In the genomic region with DNA sequence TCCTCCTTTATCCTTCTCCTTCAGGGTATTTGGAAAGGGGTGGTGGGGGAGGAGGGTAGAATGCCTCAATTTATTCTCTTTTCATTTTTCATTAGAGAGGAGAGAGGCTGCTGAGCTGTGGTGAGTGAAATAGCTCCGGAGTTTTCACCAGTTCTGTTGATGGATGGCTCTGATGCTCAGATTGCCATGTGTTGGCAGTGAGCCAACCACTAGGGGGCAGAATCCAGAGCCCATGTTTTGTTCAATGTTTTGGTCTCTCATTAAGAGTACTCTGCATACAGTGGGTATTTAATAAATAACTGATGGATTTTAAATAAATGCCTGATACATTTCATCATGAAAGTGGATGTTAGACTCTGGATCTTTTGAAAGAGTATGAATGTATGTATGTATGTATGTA, we compare ENCODE assay signal across 10 mouse cellular contexts.
DNase-seq lines count a peak whose midpoint lies in the region; ATAC-seq and TF ChIP-seq lines count a peak whose summit lies in the region.
"Had no signal": no experiment of that assay in that cellular context is flagged by ENCODE, and none has a peak within 500 bp of the region (broad histone marks: within the 10 kb centered on the region; RNA-seq: fewer than 3 reads in every experiment).

No protein-coding gene starts in this region.

- H3K4me2 ChIP-seq in hindbrain, embryonic 11.5 days (replicated peaks; ENCODE audit: low read depth, low read length): no peak overlapping the region
- no peak overlapping the region for H3K4me2 ChIP-seq in hindbrain, embryonic 13.5 days
- no peak overlapping the region for H3K4me2 ChIP-seq in liver, embryonic 14.5 days (ENCODE audit: low read depth)
- no peak overlapping the region for H3K4me2 ChIP-seq in liver, postnatal 0 days (ENCODE audit: low read depth, low read length)
- H3K4me2 ChIP-seq: limb, embryonic 13.5 days had no signal

- WGBS in hindbrain, embryonic 11.5 days: 60% methylated on average over 1 of the region's 1 CpGs
- 55% methylated on average over 1 of the region's 1 CpGs for WGBS in hindbrain, embryonic 13.5 days
- WGBS in liver, embryonic 14.5 days (ENCODE audit: insufficient replicate concordance): 45% methylated on average over 1 of the region's 1 CpGs
- 71% methylated on average over 1 of the region's 1 CpGs for WGBS in liver, postnatal 0 days (ENCODE audit: insufficient replicate concordance)
- 82% methylated on average over 1 of the region's 1 CpGs for WGBS in embryonic facial prominence, embryonic 10.5 days

- TF ChIP-seq EP300 in liver, embryonic 14.5 days (IDR thresholded peaks at IDR 0.05; ENCODE audit: low read depth): no peak
- TF ChIP-seq EP300 in liver, postnatal 0 days (IDR thresholded peaks at IDR 0.05; ENCODE audit: low read depth): no peak

- no peak overlapping the region for H3K4me3 ChIP-seq in hindbrain, embryonic 11.5 days (ENCODE audit: low read depth, low read length)
- H3K4me3 ChIP-seq in hindbrain, embryonic 13.5 days: no peak overlapping the region
- no peak overlapping the region for H3K4me3 ChIP-seq in liver, embryonic 14.5 days (ENCODE audit: insufficient read depth in 1 of 2, low read depth in 2 of 2, low read length in 2 of 2)
- no peak overlapping the region for H3K4me3 ChIP-seq in liver, postnatal 0 days (ENCODE audit: low read depth, low read length)
- no peak overlapping the region for H3K4me3 ChIP-seq in E14TG2a.4 (replicated peaks; ENCODE audit: low read length)
- no peak overlapping the region for H3K4me3 ChIP-seq in embryonic facial prominence, embryonic 10.5 days
- H3K4me3 ChIP-seq: limb, embryonic 13.5 days had no signal

- no peaks in the 10 kb centered on the region for H3K9me3 ChIP-seq in hindbrain, embryonic 11.5 days (ENCODE audit: control insufficient read depth, low read length)
- H3K9me3 ChIP-seq in hindbrain, embryonic 13.5 days: no peaks in the 10 kb centered on the region; the same call in 1 of the 2 replicates
- H3K9me3 ChIP-seq in liver, embryonic 14.5 days (ENCODE audit: control insufficient read depth, low read length): no peaks in the 10 kb centered on the region
- H3K9me3 ChIP-seq in liver, postnatal 0 days (ENCODE audit: low read length): no peaks in the 10 kb centered on the region; the same call in 1 of the 2 replicates
- peaks cover 7% of the 10 kb centered on the region for H3K9me3 ChIP-seq in E14TG2a.4 (ENCODE audit: low read length)
- peaks cover 10% of the 10 kb centered on the region for H3K9me3 ChIP-seq in embryonic facial prominence, embryonic 10.5 days

- H3K27me3 ChIP-seq in hindbrain, embryonic 11.5 days (ENCODE audit: control insufficient read depth, insufficient read depth, low read length): no peaks in the 10 kb centered on the region
- no peaks in the 10 kb centered on the region for H3K27me3 ChIP-seq in hindbrain, embryonic 13.5 days
- H3K27me3 ChIP-seq in liver, embryonic 14.5 days (ENCODE audit: control insufficient read depth, insufficient read depth, low read length): no peaks in the 10 kb centered on the region
- no peaks in the 10 kb centered on the region for H3K27me3 ChIP-seq in liver, postnatal 0 days (ENCODE audit: insufficient read depth, low read length)
- H3K27me3 ChIP-seq in E14TG2a.4 (ENCODE audit: insufficient read depth, low read length): no peaks in the 10 kb centered on the region
- no peaks in the 10 kb centered on the region for H3K27me3 ChIP-seq in embryonic facial prominence, embryonic 10.5 days (replicated peaks; ENCODE audit: low read depth, poor library complexity, severe bottlenecking)
- H3K27me3 ChIP-seq: limb, embryonic 13.5 days had no signal

- 0 out of 2 replicates have a peak, but pooled peaks have one; percentile 20 for TF ChIP-seq CTCF in liver, embryonic 14.5 days (IDR thresholded peaks at IDR 0.05; ENCODE audit: low read depth)
- TF ChIP-seq CTCF in liver, postnatal 0 days (IDR thresholded peaks at IDR 0.05; ENCODE audit: low read depth): no peak
- TF ChIP-seq CTCF in E14TG2a.4 (conservative IDR thresholded peaks at IDR 0.05; ENCODE audit: low read length): peak; percentile 50

- no peak overlapping the region for H3K9ac ChIP-seq in hindbrain, embryonic 11.5 days (ENCODE audit: low read depth, low read length)
- no peak overlapping the region for H3K9ac ChIP-seq in hindbrain, embryonic 13.5 days
- H3K9ac ChIP-seq in liver, embryonic 14.5 days (replicated peaks): no peak overlapping the region
- no peak overlapping the region for H3K9ac ChIP-seq in liver, postnatal 0 days (replicated peaks)
- H3K9ac ChIP-seq: limb, embryonic 13.5 days had no signal

- no peaks in the 10 kb centered on the region for H3K36me3 ChIP-seq in hindbrain, embryonic 11.5 days (ENCODE audit: control insufficient read depth, insufficient read depth, low read length)
- H3K36me3 ChIP-seq in hindbrain, embryonic 13.5 days: peaks cover 5% of the 10 kb centered on the region; the same call in 1 of the 2 replicates
- H3K36me3 ChIP-seq in liver, embryonic 14.5 days (replicated peaks; ENCODE audit: control insufficient read depth, insufficient read depth, low read depth): no peaks in the 10 kb centered on the region
- H3K36me3 ChIP-seq in liver, postnatal 0 days (replicated peaks; ENCODE audit: insufficient read depth, low read length): no peaks in the 10 kb centered on the region
- no peaks in the 10 kb centered on the region for H3K36me3 ChIP-seq in E14TG2a.4 (ENCODE audit: insufficient read depth, low read length)
- peaks cover 3% of the 10 kb centered on the region; the same call in 1 of the 2 replicates for H3K36me3 ChIP-seq in embryonic facial prominence, embryonic 10.5 days (replicated peaks)

- no peak for ATAC-seq in hindbrain, embryonic 11.5 days (ENCODE audit: low FRiP score)
- no peak for ATAC-seq in hindbrain, embryonic 13.5 days (ENCODE audit: low FRiP score)
- no peak for ATAC-seq in liver, embryonic 14.5 days (ENCODE audit: insufficient read depth)
- ATAC-seq in liver, postnatal 0 days: no peak

- DNase-seq in hindbrain, embryonic 11.5 days (ENCODE audit: low spot score): peak; percentile 31
- DNase-seq in liver, embryonic 14.5 days (ENCODE audit: low read depth in 3 of 3, low spot score in 3 of 3): no peak
- DNase-seq in liver, postnatal 0 days: no peak
- DNase-seq in NIH3T3 (ENCODE audit: low read depth): peak; percentile 3
- no peak for DNase-seq in embryonic facial prominence, embryonic 10.5 days (ENCODE audit: low spot score)
- DNase-seq: adrenal gland, postnatal 14 days; heart, adult 18-20 months had no signal

- no peak overlapping the region for H3K27ac ChIP-seq in hindbrain, embryonic 11.5 days (ENCODE audit: low read depth, low read length)
- H3K27ac ChIP-seq in hindbrain, embryonic 13.5 days: no peak overlapping the region
- H3K27ac ChIP-seq in liver, embryonic 14.5 days: no peak overlapping the region
- no peak overlapping the region for H3K27ac ChIP-seq in liver, postnatal 0 days (ENCODE audit: low read depth)
- H3K27ac ChIP-seq in embryonic facial prominence, embryonic 10.5 days (replicated peaks): no peak overlapping the region
- H3K27ac ChIP-seq: limb, embryonic 13.5 days had no signal

- H3K4me1 ChIP-seq in hindbrain, embryonic 11.5 days (replicated peaks; ENCODE audit: control insufficient read depth, insufficient read depth, low read length): no peaks in the 10 kb centered on the region
- peaks cover 6% of the 10 kb centered on the region for H3K4me1 ChIP-seq in hindbrain, embryonic 13.5 days (replicated peaks)
- no peaks in the 10 kb centered on the region for H3K4me1 ChIP-seq in liver, embryonic 14.5 days (replicated peaks; ENCODE audit: control insufficient read depth in 2 of 2, insufficient read depth in 2 of 2, low read length in 1 of 2)
- no peaks in the 10 kb centered on the region for H3K4me1 ChIP-seq in liver, postnatal 0 days (ENCODE audit: insufficient read depth)
- H3K4me1 ChIP-seq in E14TG2a.4 (replicated peaks; ENCODE audit: low read depth, low read length): no peaks in the 10 kb centered on the region
- H3K4me1 ChIP-seq in embryonic facial prominence, embryonic 10.5 days: 0 out of 2 replicates have a peak, but pooled peaks cover 3% of the 10 kb centered on the region
- H3K4me1 ChIP-seq: limb, embryonic 13.5 days had no signal

Comparison
In these comparisons a context has a peak if more than half of its experiments do, and no peak if none do; other contexts are left out.
1. DNase-seq: peak in hindbrain, embryonic 11.5 days (single experiment) and NIH3T3 (single experiment); none in liver, embryonic 14.5 days (0 of 3), liver, postnatal 0 days (single experiment) and embryonic facial prominence, embryonic 10.5 days (single experiment).